Mouse (Mus musculus) thymus, postnatal 25 days (tissue): Measurements from ENCODE around the gene Hspa12b.

Experiments
- DNase-seq: peaks from one replicate; pipeline ENCODE4 v3.0.0; 2022

Gene Hspa12b

DNA sequence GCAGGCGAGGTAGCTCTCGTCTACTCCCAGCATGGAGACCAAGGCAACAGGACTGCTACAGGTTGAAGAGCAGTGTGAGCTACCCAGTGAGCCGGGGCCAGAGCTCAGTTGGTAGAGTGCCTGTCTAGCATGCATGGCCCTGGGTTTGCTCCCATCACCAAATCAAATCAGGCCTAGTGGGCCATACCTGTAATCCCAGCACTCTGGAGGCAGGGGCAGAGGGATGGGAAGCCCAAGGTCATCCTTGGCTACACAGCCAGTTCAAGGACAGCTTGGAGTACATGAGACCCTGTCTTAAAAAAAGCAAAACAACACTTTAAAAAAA, 22.1 kb downstream of the Hspa12b start:
- no peak for DNase-seq

DNA sequence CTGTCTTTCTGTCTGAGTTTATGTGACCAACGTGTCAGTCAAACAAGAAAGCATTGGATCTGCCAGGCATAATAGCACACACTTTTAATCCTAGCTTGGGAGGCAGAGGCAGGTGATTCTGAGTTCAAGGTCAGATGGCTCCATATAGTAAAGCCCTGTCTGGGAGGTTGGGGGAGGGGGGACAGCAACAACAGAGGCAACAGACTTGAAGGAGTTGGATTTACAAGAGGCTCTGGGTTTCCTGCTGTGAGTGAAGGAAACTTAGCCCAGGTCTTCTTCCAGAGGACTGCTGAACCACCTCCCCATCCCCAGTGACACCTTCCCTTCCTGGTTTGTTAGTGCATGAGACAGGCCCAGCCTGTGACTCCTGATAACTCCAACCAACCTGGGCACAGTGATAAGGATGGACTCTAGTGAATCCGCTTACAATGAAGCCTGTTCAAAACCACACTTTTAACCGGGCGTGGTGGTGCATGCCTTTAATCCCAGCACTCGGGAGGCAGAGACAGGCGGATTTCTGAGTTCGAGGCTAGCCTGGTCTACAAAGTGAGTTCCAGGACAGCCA, 25.2 kb downstream of the Hspa12b start:
- no peak for DNase-seq

DNA sequence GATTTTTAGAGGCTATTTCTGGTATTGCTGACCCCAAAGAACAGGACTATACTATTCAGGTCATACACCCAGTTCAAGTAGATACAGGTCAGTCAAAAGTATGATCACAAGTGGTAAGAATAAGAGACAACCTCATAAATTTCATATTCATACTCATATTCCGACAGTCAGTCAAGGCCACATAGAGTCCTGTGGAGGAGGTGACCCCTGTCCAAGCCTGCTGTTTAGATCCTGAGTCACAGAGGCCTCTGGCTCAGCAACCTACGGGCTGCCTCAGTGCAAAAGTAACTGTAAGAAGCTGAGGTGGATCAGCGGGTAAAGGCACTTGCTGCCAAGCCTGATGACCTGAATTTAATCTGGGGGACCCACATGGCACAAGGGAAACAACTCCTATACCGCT, 27.0 kb downstream of the Hspa12b start:
- no peak for DNase-seq

DNA sequence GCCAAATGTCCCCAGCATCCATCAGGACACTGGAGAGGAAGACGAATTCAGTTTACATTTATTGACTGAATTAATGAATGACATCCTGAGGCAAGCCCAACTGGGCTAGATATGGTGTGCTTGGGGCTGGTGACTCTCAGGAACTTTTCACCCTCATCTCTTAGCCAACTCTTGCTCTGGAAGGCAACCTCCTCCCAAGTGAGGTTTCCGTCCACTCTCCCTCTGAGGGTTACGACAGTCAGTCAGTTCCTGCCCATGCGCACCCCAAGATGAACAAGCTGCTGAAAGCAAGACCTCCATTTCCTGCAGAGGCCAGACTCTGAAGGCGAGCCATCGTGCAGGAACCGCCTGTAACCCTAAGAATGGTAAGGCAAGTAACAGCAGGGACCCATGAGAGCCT, 29.9 kb downstream of the Hspa12b start:
- DNase-seq, result no peak

- DNase-seq, result no peak
Observed at GRCm38 (mm10) chr2:131159491-131159910, 32.4 kb downstream of the Hspa12b start.

GRCm38 (mm10) chr2:131159938-131160581, 33.0 kb downstream of the Hspa12b start, which contains the start of gene 1700037H04Rik:
1700037H04Rik (minus strand) TSS chr2:131160081.
- peak; percentile 96 for DNase-seq

GRCm38 (mm10) chr2:131160671-131161111, 33.6 kb downstream of the Hspa12b start:
- peak; percentile 22 for DNase-seq

DNA sequence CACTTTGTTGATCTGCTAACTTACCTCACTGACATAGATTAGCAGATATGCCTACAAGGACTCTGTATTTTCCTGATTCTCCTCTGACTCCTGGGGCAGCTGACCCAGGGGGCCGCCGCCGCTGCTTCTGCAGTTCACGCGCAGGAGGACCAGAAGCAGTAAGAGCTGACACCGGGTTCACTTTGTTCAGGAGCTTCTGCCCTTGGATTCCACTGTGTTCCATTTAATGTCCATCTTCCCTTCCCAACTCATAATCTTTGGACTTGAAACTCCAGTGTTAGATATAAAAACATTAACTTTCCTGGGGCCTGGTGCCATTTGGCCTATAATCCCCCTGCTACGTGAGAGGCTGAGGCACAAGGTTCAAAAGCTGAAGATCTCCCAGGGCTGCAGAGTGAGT, 36.8 kb downstream of the Hspa12b start:
- no peak for DNase-seq

- no peak for DNase-seq
Observed at GRCm38 (mm10) chr2:131166172-131166571, 39.1 kb downstream of the Hspa12b start.

DNA sequence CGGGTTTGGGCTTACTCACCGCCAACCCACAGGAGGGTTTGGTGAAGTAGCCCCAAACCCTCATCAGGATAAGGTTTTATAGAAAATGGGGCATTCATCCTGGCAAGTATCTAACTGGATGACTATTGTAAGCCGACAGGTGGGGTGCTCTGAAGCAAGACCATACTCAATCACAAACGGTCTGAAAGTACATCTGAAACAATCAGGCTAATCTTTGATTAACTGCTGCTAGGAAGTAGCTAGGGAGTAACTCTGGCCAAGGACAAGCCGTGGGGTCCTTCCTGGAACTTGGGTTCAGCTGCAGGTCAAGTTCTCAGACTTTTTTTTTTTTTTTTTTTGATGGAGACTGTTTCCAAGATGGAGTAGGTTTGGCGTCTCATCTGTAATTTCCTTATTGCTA, 40.9 kb downstream of the Hspa12b start:
- DNase-seq, result no peak

GRCm38 (mm10) chr2:131168914-131169313, 41.8 kb downstream of the Hspa12b start:
- DNase-seq, result no peak

GRCm38 (mm10) chr2:131170936-131171335, 43.9 kb downstream of the Hspa12b start:
- no peak for DNase-seq

DNA sequence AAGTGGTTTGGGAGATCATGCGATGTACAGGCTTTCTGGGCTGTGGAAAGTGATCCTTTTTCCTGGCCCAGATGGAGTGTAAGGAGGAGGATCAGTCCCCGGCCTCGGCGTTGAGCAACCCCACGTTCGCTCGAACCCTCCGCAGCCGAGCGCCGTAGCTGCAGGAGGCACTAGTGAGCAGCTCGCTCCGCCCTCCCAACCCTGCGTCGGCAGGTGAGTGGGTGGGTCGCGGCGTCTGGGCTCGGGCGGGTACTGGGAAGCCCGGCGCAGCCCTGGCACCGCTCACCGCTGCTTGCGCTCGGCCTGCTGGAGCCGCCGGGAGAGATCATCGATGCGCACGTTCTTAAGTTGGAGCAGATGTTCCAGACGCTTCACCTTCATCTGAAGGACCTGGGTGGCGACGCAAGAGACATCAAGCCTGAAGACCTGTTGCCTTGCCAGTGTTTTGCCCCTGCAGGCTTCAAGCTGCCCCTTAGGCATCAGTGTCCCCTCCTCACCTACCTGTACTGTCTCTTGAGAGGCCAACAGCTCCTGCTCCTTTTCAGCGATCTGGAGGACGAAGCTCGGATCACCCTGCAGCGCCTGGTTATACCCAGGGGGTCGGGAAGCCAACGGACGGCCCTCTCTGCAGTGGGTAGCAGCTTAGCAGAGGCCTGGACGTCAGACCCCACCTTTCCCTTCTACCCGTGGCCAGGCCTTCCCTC, 44.5 kb downstream of the Hspa12b start:
- DNase-seq, result peak; percentile 71

DNA sequence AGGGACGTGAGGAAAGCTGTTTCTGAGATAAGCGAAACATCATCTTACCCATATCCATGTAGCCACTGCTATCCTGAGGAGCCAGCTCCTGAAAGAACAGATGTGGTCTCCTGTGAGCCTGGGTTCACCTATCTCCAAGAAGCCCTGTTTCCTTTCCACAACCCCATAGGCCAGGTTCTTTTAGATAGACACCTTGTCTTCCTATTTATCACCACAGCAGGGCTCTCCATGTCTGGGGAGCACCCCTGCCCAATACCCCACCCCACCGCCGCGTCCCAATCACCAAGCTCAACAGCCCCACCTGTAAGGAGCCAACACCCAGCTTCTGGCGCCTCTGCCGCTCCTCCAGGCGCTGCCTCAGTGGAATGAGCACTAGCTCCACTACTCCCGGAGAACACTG, 45.2 kb downstream of the Hspa12b start:
- DNase-seq, result no peak

DNA sequence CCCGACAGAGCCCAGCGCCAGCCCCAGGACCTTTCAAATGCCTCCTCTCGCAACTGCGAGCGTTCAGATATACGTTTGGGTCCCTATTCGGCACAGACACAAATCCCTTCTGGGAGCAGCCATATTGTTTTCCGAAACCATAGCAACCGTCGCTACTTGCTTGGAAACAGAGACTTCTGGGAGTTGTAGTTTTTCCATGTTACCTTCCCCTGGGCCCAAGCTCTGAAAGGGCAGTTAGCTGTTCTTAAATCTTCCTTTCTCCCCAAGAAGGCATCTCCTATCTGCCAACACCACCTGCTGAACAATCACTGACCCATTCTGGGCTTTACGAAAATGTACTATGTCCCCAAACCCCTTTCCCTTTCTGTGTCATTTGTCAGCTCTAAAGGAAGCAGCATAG, 47.6 kb downstream of the Hspa12b start:
- DNase-seq, result peak; percentile 42

DNA sequence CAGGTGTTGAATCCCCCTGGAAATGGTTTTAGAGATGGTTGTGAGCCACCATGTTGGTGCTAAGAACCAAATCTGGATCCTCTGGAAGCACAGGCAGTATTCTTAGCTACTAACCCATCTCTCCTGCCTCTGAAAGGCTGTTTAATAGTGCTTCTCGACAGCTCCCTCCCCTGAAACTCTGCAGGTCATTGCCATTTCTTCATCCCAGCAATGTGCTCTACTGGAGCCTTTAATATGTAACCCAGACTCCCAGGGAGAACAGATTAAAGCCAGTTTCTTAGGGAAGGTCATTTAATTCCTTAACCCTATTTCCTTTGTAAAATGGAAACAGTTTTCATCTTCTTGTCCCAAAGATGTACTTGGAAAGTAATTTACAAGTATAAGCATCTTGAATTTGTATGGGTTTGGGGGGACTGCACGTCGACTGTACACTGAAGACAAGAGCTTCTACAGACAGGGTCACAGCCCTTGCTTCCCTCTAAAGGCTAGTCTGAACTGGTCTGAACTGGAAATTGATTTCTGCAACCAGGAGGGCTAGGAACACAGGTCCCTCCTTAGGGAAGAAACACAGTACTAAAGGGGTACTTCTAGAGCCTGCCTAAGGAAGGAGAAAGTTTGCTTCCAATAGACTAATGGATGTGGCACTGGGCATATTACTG, 48.3 kb downstream of the Hspa12b start:
- no peak for DNase-seq

DNA sequence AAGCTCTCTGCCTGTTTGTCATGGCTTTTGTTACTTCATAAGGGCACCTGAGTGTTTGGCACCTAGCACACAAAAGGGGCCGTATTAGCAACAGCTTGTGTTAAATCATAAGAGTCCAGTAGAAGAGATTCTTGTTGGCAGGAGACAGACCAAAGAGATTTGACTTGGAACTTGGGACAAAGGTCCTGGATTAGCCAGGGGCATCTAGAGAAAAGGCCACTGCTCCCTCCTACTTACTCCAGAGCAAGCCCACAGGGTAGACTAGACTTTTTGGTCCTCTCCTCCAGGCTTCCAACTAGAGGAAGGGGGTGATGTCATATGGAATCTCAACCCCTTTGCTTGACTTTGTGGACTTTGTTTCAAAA, 48.8 kb downstream of the Hspa12b start:
- DNase-seq, result no peak

GRCm38 (mm10) chr2:131176491-131176890, 49.4 kb downstream of the Hspa12b start:
- DNase-seq, result no peak

DNA sequence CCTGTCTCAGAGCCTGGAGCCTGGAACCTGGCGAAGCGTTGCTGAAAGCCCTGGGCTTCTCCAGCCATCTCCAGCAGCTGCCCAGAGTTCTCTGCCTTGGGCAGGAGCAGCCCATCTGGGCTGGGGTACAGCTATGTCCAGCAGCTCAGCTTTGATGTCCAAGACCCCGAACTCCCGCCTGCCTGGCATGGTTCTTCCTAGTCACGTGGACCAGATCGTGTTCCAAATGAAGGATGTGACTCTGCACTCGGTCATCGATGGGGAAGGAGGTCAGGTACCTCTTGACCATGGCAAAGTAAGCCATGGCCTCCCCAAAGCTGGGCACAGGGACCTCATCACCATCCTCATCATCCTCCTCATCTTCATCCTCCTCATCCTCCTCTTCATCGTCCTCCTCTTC, 50.9 kb downstream of the Hspa12b start:
- no peak for DNase-seq

DNA sequence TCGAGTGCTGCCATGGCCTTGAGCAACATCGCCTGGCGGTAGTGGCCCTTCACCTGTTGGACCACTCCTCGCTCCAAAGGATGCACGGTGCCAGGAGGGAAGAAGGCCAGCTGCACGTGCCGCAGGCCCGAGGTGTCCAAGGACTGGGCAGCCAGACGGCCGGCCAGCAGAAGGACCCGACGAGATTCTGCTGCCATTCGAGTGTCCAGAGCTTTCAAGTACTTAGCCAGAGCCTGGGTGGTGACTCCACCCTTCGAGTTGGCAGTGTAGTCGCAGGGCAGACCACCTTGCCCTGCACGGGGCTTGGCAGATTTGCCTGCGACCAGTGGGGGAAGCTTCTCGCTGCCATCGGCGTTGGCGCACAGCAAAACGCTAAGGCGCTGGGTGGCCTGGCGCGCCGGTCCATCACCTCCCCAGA, 51.8 kb downstream of the Hspa12b start:
- DNase-seq, result no peak

DNA sequence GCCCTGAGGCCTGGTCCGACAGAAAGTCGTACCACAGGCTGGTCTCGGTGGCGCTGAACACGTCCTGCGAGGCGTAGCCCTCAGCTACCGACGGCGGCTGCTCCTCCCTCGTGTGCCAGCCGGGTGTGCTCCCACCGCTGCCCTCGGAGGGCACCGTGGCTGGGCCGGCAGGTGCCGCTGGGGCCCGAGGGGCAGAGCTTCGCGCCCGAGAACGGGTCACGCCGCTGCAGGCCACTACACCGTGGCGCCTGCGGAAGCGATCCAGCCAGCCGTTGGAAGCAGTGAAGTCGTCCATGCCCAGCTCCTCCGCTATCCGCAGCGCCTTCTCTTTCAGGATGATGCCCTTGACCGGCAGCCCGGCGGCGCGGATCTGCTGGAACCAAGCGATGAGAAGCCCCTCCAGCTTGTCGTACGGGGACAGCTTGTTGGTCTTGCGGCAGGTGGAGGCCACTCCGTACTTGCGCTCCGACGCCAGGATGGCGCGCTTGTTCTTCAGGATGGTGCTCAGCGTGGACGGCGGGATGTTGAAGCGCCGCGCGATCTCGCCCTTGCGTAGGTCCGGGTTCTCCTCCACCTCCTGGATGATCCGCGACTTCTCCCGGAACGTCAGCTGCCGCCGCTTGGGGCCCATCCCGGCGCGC, 52.3 kb downstream of the Hspa12b start:
- DNase-seq, result peak; percentile 48

DNA sequence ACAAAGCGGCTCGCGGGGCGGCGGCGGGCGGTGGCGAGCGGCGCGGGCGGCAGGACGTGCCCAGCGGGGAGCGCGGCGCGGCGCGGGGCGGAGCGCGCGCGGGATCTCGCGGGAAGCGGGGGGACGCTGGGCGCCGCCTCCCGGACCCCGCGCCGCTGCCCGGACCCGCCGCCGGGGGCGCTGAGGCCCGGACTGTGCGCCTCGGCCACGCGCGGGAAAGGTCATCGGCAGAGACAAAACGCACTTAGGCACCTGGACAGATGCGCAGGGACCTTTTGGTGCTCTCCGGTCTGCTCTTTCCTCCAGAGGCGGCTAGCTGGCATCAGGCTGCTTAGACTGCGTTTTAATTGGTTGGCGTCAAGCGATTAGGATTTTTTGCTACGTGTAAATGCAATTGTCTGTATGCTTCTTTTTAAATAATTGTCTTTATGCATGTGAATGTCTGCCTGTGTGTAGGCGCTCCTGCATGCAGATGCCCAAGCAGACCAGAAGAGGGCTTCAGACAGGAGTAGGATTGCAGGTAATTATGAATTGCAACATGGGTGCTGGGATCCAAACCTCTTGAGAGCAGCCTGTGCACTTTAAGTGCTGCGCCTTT, 53.0 kb downstream of the Hspa12b start, which contains the start of gene Cenpb:
Gene Cenpb, minus strand, starts transcription at position 78 of the 598 bp plus-strand sequence.
- peak; percentile 80 for DNase-seq

DNA sequence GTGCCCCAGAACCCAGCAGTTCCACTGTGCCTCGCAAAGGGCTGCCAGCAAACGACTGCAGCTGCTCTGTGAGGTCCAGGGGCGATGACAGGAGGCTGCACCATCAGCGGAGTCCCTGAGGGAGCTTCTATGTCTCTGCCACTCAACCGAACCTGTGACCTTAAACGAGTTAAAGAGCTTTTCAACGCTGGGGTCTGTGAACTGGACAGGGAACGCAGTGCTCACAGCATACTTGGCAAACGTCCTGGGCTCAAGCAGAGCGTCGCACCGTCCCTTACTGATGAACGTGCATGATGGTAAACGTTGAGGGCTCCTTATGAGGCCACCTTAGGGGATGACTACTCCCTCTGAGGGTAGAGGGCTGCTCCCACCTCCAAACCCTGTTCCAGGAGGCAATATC, 59.3 kb downstream of the Hspa12b start:
- no peak for DNase-seq
